Mouse (Mus musculus): Measurements from ENCODE around the gene Tmem150c. TPM values are rescaled to one million over a fixed set of nuclear protein-coding genes. Genes with fewer than 3 reads are reported as not detected.
A peak's percentile ranks its signal among the peaks of the same experiment; 100 is the strongest.

Gene Tmem150c
- polyA plus RNA-seq, 1 experiment: 0.65 TPM

DNA sequence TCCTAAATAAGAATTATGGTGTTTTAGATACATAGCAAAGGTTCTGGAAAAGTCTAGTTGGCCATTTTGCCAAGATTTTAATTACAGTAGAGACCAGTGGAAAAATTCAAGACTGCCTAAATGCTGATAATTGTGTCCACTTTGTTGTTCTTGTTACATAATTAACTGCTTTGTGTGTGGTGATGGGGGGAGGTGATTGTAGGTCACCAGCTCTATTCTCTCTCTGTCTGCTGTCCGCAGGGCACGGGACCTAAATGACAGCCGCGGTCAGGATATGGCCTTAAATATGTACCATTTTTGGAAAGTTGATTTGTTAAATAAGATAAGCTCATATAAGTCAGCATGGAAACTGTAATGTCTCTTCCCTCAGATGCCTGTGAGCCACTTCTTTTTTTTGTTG, 118.3 kb downstream of the Tmem150c start:
- H3K4me1 ChIP-seq (ENCODE audit: control insufficient read depth, insufficient read depth, low read length): no peaks in the 10 kb centered on the region; the same call in 1 of the 2 replicates
- no peak for TF ChIP-seq POLR2A (IDR thresholded peaks at IDR 0.05; ENCODE audit: borderline replicate concordance, control insufficient read depth, low read depth, low read length)
- TF ChIP-seq CTCF (IDR thresholded peaks at IDR 0.05; ENCODE audit: control insufficient read depth, insufficient read depth, low read length): no peak
- WGBS: 76% methylated on average over 4 of the region's 4 CpGs
- H3K27ac ChIP-seq (ENCODE audit: control insufficient read depth, insufficient read depth, low read depth, low read length, poor library complexity): no peak overlapping the region
- H3K4me3 ChIP-seq (replicated peaks; ENCODE audit: control insufficient read depth, low read depth, low read length): no peak overlapping the region

GRCm38 (mm10) chr5:100040281-100040784, 119.3 kb downstream of the Tmem150c start:
- TF ChIP-seq POLR2A (IDR thresholded peaks at IDR 0.05; ENCODE audit: borderline replicate concordance, control insufficient read depth, low read depth, low read length) (no peak), CTCF (IDR thresholded peaks at IDR 0.05; ENCODE audit: control insufficient read depth, insufficient read depth, low read length) (no peak)
- 1% methylated on average over 19 of the region's 19 CpGs for WGBS
- H3K27ac ChIP-seq (ENCODE audit: control insufficient read depth, insufficient read depth, low read depth, low read length, poor library complexity): peak overlapping the region; percentile 84
- H3K4me1 ChIP-seq (ENCODE audit: control insufficient read depth, insufficient read depth, low read length): no peaks in the 10 kb centered on the region; the same call in 1 of the 2 replicates
- H3K4me3 ChIP-seq (replicated peaks; ENCODE audit: control insufficient read depth, low read depth, low read length): peak overlapping the region; percentile 98

- H3K4me1 ChIP-seq (ENCODE audit: control insufficient read depth, insufficient read depth, low read length): no peaks in the 10 kb centered on the region; the same call in 1 of the 2 replicates
- peak within 1 kb of the TSS; percentile 99 for H3K4me3 ChIP-seq (replicated peaks; ENCODE audit: control insufficient read depth, low read depth, low read length)
- TF ChIP-seq CTCF (IDR thresholded peaks at IDR 0.05; ENCODE audit: control insufficient read depth, insufficient read depth, low read length) (no peak), POLR2A (IDR thresholded peaks at IDR 0.05; ENCODE audit: borderline replicate concordance, control insufficient read depth, low read depth, low read length) (peak; percentile 66; the same call in 1 of the 2 replicates)
- under 1% methylated on average over 57 of the region's 57 CpGs for WGBS
- peak within 1 kb of the TSS; percentile 94 for H3K27ac ChIP-seq (ENCODE audit: control insufficient read depth, insufficient read depth, low read depth, low read length, poor library complexity)
These were observed 119.9 kb downstream of the Tmem150c start, which contains the start of the genes Hnrnpdl and Enoph1 for GRCm38 (mm10) chr5:100039602-100040142. TSS of gene Hnrnpdl (minus strand) at chr5:100039664. TSS of gene Enoph1 (plus strand) at chr5:100039985.

GRCm38 (mm10) chr5:100038714-100039601, 120.7 kb downstream of the Tmem150c start:
- under 1% methylated on average over 113 of the region's 113 CpGs for WGBS
- Histone ChIP-seq H3K4me3 (replicated peaks; ENCODE audit: control insufficient read depth, low read depth, low read length) (peak overlapping the region; percentile 99), H3K27ac (ENCODE audit: control insufficient read depth, insufficient read depth, low read depth, low read length, poor library complexity) (peak overlapping the region; percentile 94), H3K4me1 (ENCODE audit: control insufficient read depth, insufficient read depth, low read length) (no peaks in the 10 kb centered on the region; the same call in 1 of the 2 replicates)
- TF ChIP-seq CTCF (IDR thresholded peaks at IDR 0.05; ENCODE audit: control insufficient read depth, insufficient read depth, low read length) (peak; percentile 78), POLR2A (IDR thresholded peaks at IDR 0.05; ENCODE audit: borderline replicate concordance, control insufficient read depth, low read depth, low read length) (peak; percentile 64; the same call in 1 of the 2 replicates)

DNA sequence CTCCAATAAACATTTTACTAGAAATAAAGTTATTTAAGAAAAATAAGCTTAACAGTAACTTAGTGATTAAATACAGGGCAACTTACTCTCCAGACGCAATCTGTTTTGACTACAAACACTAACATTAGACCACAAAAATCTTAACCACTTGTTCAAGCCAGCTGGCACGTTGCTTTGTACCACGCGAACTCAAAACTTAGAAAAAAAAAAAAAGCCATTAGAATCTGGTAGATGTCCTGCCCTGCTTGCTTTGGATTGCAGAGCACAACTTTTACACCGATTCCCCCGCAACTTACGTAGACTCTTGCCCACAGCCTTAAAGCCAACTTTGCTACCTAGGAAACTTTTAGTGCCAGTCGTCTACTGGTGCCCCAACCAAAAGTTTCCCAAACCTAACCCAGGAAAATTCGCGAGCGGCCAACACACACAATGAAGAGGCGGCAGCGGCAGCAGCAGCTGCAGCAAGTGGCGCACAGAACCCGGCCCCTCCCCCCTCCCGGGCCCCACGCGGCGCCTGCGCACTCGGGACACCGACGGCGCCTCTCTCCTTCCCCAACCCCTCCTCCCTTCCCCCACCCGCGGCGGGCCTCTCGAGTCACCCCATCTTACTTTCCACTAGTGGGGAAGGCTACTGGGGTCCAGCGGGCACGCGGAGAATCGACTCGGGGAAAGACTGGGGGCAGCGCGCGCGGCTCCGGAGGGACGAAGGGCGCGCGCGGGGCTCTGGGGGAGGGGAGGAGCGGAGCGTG, 121.5 kb downstream of the Tmem150c start:
- under 1% methylated on average over 43 of the region's 45 CpGs for WGBS
- TF ChIP-seq POLR2A (IDR thresholded peaks at IDR 0.05; ENCODE audit: borderline replicate concordance, control insufficient read depth, low read depth, low read length) (no peak), CTCF (IDR thresholded peaks at IDR 0.05; ENCODE audit: control insufficient read depth, insufficient read depth, low read length) (no peak)
- peak overlapping the region; percentile 99 for H3K4me3 ChIP-seq (replicated peaks; ENCODE audit: control insufficient read depth, low read depth, low read length)
- H3K4me1 ChIP-seq (ENCODE audit: control insufficient read depth, insufficient read depth, low read length): no peaks in the 10 kb centered on the region; the same call in 1 of the 2 replicates
- H3K27ac ChIP-seq (ENCODE audit: control insufficient read depth, insufficient read depth, low read depth, low read length, poor library complexity): peak overlapping the region; percentile 94

- Histone ChIP-seq H3K27ac (ENCODE audit: control insufficient read depth, insufficient read depth, low read depth, low read length, poor library complexity) (no peak overlapping the region), H3K4me3 (replicated peaks; ENCODE audit: control insufficient read depth, low read depth, low read length) (no peak overlapping the region), H3K4me1 (ENCODE audit: control insufficient read depth, insufficient read depth, low read length) (no peaks in the 10 kb centered on the region; the same call in 1 of the 2 replicates)
- 27% methylated on average over 7 of the region's 7 CpGs for WGBS
- no peak for TF ChIP-seq POLR2A (IDR thresholded peaks at IDR 0.05; ENCODE audit: borderline replicate concordance, control insufficient read depth, low read depth, low read length)
- TF ChIP-seq CTCF (IDR thresholded peaks at IDR 0.05; ENCODE audit: control insufficient read depth, insufficient read depth, low read length): no peak
These were observed 122.9 kb downstream of the Tmem150c start for GRCm38 (mm10) chr5:100036681-100037080.

DNA sequence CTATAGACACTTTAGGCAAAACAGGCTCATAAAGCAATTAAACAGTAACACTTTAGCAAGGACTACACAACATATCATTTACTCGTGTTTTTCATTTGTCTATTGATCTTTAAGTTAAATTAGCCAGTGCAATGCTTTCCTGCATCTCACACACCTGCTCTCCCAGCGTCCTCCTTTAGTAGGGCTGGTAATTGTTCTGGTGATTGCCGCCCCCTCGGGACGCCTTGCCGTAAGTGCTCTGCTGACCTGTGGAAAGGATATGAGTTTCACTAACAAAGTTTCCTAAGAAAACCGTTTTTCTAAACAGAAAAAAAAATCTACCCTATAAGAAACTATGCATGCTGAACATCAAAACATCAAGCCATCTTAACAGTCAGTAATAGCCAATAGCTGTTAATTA, 123.7 kb downstream of the Tmem150c start:
- no peak overlapping the region for H3K27ac ChIP-seq (ENCODE audit: control insufficient read depth, insufficient read depth, low read depth, low read length, poor library complexity)
- H3K4me1 ChIP-seq (ENCODE audit: control insufficient read depth, insufficient read depth, low read length): no peaks in the 10 kb centered on the region
- H3K4me3 ChIP-seq (replicated peaks; ENCODE audit: control insufficient read depth, low read depth, low read length): no peak overlapping the region
- no peak for TF ChIP-seq CTCF (IDR thresholded peaks at IDR 0.05; ENCODE audit: control insufficient read depth, insufficient read depth, low read length)
- WGBS: 75% methylated on average over 7 of the region's 7 CpGs

Measured in bone marrow, adult 2 months (tissue).